Mouse (Mus musculus): Measurements from ENCODE around the gene Kif18b.
A peak's percentile ranks its signal among the peaks of the same experiment; 100 is the strongest.

The Kif18b gene

GRCm38 (mm10) chr11:102881314-102882198 lies 43.4 kb downstream of the Kif18b start:
- no peak for DNase-seq (ENCODE audit: low read depth, low spot score)

DNA sequence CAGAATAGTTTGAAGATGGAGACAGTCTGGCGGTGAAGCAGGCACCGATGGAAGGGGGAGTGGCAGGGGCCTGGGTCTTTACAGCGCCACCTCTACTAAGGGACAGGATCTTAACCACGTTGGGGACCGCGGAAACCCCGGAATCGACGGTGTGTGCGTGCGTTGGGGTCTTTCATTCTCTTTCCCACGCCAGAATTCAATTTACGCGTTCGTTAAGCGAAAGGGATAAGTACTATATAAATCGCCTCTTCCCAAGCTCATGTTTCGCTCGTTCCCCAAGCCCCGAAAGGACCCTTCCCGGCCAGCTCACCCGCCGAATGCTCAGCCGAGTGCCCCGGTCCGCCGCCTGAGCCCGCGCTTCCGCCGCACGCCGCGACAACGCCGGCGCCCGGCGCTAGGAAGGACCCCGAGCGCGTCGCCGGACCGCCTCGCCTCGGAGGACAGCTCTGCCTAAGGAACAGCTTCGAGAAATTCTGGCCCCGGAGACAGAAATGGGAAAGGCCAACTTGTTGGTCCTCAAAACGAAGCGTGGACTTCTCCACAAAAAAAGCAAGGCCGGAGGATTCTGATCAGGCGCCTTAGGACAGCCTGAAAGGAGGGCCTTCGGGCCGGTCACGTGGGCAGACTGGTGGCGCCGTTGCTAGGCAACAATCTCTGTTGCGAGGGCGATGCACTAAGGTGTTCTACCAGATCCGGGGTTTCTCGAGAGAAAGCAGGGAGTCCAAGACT lies 44.2 kb downstream of the Kif18b start, which contains the start of the genes Eftud2 and Ccdc103:
Eftud2 (minus strand) TSS at position 401 of the 729 bp plus-strand sequence.
Ccdc103 (plus strand) TSS at position 620 of the 729 bp plus-strand sequence.
- peak; percentile 95 for DNase-seq (ENCODE audit: low read depth, low spot score)

DNA sequence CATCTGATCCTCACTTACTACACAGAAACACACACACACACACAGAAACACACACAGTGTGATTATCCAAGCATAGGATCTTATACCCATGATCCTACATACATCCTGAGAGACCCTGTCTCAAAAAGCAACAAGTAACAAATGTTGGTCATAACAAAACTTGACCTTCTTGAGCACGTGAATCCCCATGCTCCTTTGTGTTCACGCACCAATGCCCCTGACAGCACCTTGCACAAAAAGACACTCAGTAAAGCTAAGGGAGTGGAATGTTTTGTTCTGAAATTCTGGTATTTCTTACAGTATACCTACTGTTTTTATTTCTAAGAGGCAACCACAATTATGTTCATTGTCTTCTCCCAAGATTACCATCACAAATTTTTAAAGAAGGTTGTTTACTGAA lies 45.4 kb downstream of the Kif18b start:
- no peak for DNase-seq (ENCODE audit: low read depth, low spot score)

- DNase-seq (ENCODE audit: low read depth, low spot score): no peak
Measured at GRCm38 (mm10) chr11:102874801-102875334, 50.1 kb downstream of the Kif18b start.

- peak; percentile 72 for DNase-seq (ENCODE audit: low read depth, low spot score)
Measured at GRCm38 (mm10) chr11:102864272-102864671, 60.7 kb downstream of the Kif18b start.

DNA sequence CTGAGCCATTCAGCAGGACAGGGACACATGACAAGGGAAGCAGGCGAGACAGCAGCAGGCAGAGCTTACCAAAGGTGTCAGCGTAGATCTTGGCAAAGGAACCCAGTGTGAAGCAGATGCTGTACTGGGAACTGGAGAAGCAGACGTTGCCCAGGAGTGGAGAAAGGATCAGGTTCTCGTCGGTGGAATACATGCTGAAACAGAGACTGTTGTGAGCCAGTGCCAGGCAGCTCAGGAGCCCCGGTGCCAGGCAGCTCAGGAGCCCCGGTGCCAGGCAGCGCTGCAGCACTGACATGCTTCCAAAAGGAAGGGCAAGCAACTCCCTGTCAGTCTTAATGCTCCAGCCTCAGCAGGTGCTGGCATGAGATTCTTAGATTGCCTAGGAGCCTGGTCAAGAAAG lies 65.0 kb downstream of the Kif18b start:
- DNase-seq (ENCODE audit: low read depth, low spot score): no peak

DNA sequence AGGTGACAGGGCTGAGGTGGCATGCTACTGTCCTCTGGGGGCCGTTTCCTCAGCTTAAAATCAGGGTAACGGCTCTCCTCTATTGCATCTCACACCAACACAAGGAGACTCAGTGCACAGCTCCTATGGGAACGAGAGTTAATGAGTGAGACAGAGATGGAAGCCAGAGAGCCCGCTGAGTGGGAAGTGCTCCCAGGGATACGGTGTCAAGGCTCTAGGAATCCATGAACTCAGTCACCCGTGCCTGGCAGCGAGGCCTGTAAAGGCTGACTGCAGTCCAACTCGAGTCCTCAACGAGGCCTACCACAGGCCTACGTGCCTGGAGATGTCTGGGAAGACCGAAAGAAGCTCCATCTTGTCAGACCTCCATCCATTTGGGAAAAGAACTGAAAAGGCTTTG lies 66.0 kb downstream of the Kif18b start:
- DNase-seq (ENCODE audit: low read depth, low spot score): no peak

DNA sequence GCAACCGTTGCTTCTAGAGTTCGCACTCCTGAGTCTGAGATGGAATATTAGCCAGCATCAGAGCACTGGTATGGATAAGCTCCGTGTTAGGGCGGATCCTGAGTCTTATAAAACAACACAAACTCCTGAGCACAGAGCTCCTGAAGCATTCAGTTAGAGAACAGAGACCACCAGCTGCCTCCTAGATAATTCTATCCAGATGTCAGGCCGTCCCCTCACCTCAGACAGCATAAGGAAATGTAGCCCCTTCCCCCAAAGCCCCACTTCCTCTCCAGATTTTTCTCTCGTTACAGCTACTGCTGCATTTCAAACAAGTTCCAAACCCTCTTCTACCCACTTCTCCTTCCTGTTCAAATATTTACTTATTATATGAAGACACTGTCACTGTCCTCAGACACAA lies 69.0 kb downstream of the Kif18b start:
- DNase-seq (ENCODE audit: low read depth, low spot score): no peak
